Mouse (Mus musculus) cerebellum, adult 11-12 months (tissue): ENCODE data around the gene Gal3st4.
"Not testable (repeated sequence)": the region's sequence is repeated elsewhere in the genome, so short reads cannot be mapped to it uniquely, and the experiment has no call there.

Source experiments
- DNase-seq: peaks from one replicate; pipeline ENCODE4 v3.0.0; 2022

The Gal3st4 gene

GRCm38 (mm10) chr5:138260834-138261233, 11.8 kb downstream of the Gal3st4 start:
- DNase-seq, result no peak

- peak; percentile 14 for DNase-seq
These were observed 12.6 kb downstream of the Gal3st4 start for GRCm38 (mm10) chr5:138260051-138260450.

GRCm38 (mm10) chr5:138258993-138259392, 13.6 kb downstream of the Gal3st4 start:
- DNase-seq, result no peak

GRCm38 (mm10) chr5:138258542-138258941, 14.1 kb downstream of the Gal3st4 start:
- DNase-seq, result peak; percentile 23

- peak; percentile 22 for DNase-seq
These were observed 14.6 kb downstream of the Gal3st4 start for GRCm38 (mm10) chr5:138258078-138258477.

GRCm38 (mm10) chr5:138257585-138257978, 15.1 kb downstream of the Gal3st4 start:
- DNase-seq, result no peak

GRCm38 (mm10) chr5:138256966-138257584, 15.6 kb downstream of the Gal3st4 start:
- no peak for DNase-seq

- no peak for DNase-seq
These were observed 16.6 kb downstream of the Gal3st4 start for GRCm38 (mm10) chr5:138256094-138256467.

GRCm38 (mm10) chr5:138255353-138256093, 17.1 kb downstream of the Gal3st4 start, which contains the start of gene Lamtor4:
Gene Lamtor4 (plus strand): TSS chr5:138255482.
- peak; percentile 98 for DNase-seq

GRCm38 (mm10) chr5:138253061-138253460, 19.6 kb downstream of the Gal3st4 start:
- no peak for DNase-seq

GRCm38 (mm10) chr5:138251144-138251543, 21.5 kb downstream of the Gal3st4 start:
- no peak for DNase-seq

- no peak for DNase-seq
These were observed 31.1 kb downstream of the Gal3st4 start for GRCm38 (mm10) chr5:138241511-138241910.

GRCm38 (mm10) chr5:138234224-138234623, 38.4 kb downstream of the Gal3st4 start:
- no peak for DNase-seq

GRCm38 (mm10) chr5:138233778-138234177, 38.9 kb downstream of the Gal3st4 start:
- no peak for DNase-seq

- no peak for DNase-seq
These were observed 43.1 kb downstream of the Gal3st4 start for GRCm38 (mm10) chr5:138229511-138229910.

GRCm38 (mm10) chr5:138228026-138228425, 44.6 kb downstream of the Gal3st4 start:
- no peak for DNase-seq

- no peak for DNase-seq
These were observed 45.3 kb downstream of the Gal3st4 start for GRCm38 (mm10) chr5:138227367-138227766.

GRCm38 (mm10) chr5:138226491-138226890, 46.1 kb downstream of the Gal3st4 start:
- DNase-seq, result no peak

- DNase-seq, result no peak
These were observed 46.9 kb downstream of the Gal3st4 start, which contains the start of gene Nxpe5 for GRCm38 (mm10) chr5:138225700-138226099. Gene Nxpe5 (plus strand): TSS chr5:138225898.

- no peak for DNase-seq
These were observed 49.4 kb downstream of the Gal3st4 start for GRCm38 (mm10) chr5:138223287-138223686.

GRCm38 (mm10) chr5:138222111-138222510, 50.5 kb downstream of the Gal3st4 start:
- DNase-seq, result peak; percentile 31

- DNase-seq, result no peak
These were observed 52.8 kb downstream of the Gal3st4 start for GRCm38 (mm10) chr5:138219864-138220263.

GRCm38 (mm10) chr5:138216632-138217031, 56.0 kb downstream of the Gal3st4 start:
- DNase-seq, result not testable (repeated sequence)
